Mouse (Mus musculus): ENCODE measurements around the gene Prkca. TPM values are rescaled to one million over a fixed set of nuclear protein-coding genes. Genes with fewer than 3 reads are reported as not detected.
"Not testable (repeated sequence)": the region's sequence is repeated elsewhere in the genome, so short reads cannot be mapped to it uniquely, and the experiment has no call there.

Prkca gene
- total and polyA plus RNA-seq, 3 experiments, result 15.3 to 30.9 (median 19.9) TPM

DNA sequence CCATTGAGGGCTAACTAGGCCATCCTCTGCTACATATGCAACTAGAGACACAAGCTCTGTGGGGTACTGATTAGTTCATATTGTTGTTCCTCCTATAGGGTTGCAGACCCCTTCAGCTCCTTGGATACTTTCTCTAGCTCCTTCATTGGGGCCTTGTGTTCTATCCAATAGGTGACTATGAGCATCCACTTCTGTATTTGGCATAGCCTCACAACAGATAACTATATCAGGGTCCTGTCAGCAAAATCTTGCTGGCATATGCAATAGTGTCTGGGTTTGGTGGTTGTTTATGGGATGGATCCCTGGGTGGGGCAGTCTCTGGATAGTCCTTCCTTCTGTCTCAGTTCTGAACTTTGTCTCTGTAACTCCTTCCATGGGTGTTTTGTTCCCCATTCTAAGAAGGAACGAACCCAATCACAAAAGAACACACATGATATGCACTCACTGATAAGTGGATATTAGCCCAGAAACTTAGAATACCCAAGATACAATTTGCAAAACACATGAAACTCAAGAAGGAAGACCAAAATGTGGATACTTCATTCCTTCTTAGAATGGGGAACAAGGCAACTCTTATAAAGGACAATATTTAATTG, 256.5 kb downstream of the Prkca start:
- H3K27me3 ChIP-seq (ENCODE audit: control insufficient read depth in 1 of 2, insufficient read depth in 2 of 2, low read length in 2 of 2); H3K9ac ChIP-seq (ENCODE audit: control insufficient read depth, low read depth, low read length, poor library complexity, severe bottlenecking); H3K4me3 ChIP-seq (ENCODE audit: control insufficient read depth in 1 of 2, insufficient read depth in 1 of 2, low read depth in 2 of 2, low read length in 2 of 2); H3K9me3 ChIP-seq (replicated peaks; ENCODE audit: insufficient read depth, low read length); H3K79me2 ChIP-seq (ENCODE audit: control insufficient read depth, insufficient read depth, low read length, poor library complexity): not testable (repeated sequence)
- peak; percentile 65 for DNase-seq (ENCODE audit: low read depth, low spot score)
- H3K36me3 ChIP-seq (ENCODE audit: control insufficient read depth in 1 of 2, insufficient read depth in 2 of 2, low read length in 2 of 2), result peaks cover 0 to 32% of the 10 kb centered on the region in 2 experiments; a peak in 2 of 4 replicates
- peak overlapping the region; percentile 67 for H3K27ac ChIP-seq (ENCODE audit: control insufficient read depth, low read depth, low read length)
- TF ChIP-seq TCF12 (IDR thresholded peaks at IDR 0.05; ENCODE audit: low read depth, low read length) (peak; percentile 74), SIN3A (IDR thresholded peaks at IDR 0.05; ENCODE audit: low read length) (0 out of 2 replicates have a peak, but pooled peaks have one; percentile 14), TAL1 (IDR thresholded peaks at IDR 0.05; ENCODE audit: low read length) (peak; percentile 44; the same call in 1 of the 2 replicates), GATA1 (IDR thresholded peaks at IDR 0.05; ENCODE audit: low read depth, low read length) (peak; percentile 61), ETS1 (IDR thresholded peaks at IDR 0.05; ENCODE audit: low read depth, low read length) (0 out of 2 replicates have a peak, but pooled peaks have one; percentile 45), EP300 (IDR thresholded peaks at IDR 0.05; ENCODE audit: low read depth in 1 of 2, low read length in 2 of 2) (peak; percentile 56 to 65)
- H3K4me1 ChIP-seq (ENCODE audit: control insufficient read depth in 1 of 2, insufficient read depth in 2 of 2, low read length in 2 of 2), result peaks cover 17 to 37% of the 10 kb centered on the region in 2 experiments

DNA sequence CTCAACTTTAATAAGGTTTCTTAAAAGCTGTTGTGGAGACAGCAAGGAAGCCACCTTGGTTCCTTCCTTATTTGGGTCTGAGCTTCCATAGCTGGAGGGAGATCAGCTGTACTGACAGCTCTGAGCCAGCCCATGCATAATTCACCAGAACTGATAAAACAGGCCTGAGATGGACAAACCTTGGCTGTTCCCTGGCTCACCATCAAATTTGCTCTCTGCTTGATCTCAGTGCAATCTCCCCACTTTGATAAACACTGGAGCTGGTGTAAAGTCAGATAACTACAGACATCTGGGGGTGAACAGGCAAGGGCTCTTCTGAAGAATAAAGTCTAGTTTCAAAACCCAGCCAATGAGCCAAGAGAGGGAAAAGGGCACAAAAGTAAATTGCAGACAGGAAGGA, 261.1 kb downstream of the Prkca start:
- no peak overlapping the region for H3K9ac ChIP-seq (ENCODE audit: control insufficient read depth, low read depth, low read length, poor library complexity, severe bottlenecking)
- H3K27ac ChIP-seq (ENCODE audit: control insufficient read depth, low read depth, low read length), result peak overlapping the region; percentile 3; the same call in 1 of the 2 replicates
- peak; percentile 40 for DNase-seq (ENCODE audit: low read depth, low spot score)
- H3K36me3 ChIP-seq (ENCODE audit: control insufficient read depth in 1 of 2, insufficient read depth in 2 of 2, low read length in 2 of 2), result peaks cover 0 to 40% of the 10 kb centered on the region in 2 experiments; a peak in 2 of 4 replicates
- H3K9me3 ChIP-seq (replicated peaks; ENCODE audit: insufficient read depth, low read length), result no peaks in the 10 kb centered on the region
- H3K4me3 ChIP-seq (ENCODE audit: control insufficient read depth in 1 of 2, insufficient read depth in 1 of 2, low read depth in 2 of 2, low read length in 2 of 2), result no peak overlapping the region
- no peak for TF ChIP-seq POLR2AphosphoS5 (IDR thresholded peaks at IDR 0.05; ENCODE audit: borderline replicate concordance, low read depth, low read length)
- TF ChIP-seq TCF12 (IDR thresholded peaks at IDR 0.05; ENCODE audit: low read depth, low read length), result peak; percentile 66
- no peak for TF ChIP-seq E2F4 (IDR thresholded peaks at IDR 0.05; ENCODE audit: borderline replicate concordance, low read depth, low read length)
- peak; percentile 62 for TF ChIP-seq GATA1 (IDR thresholded peaks at IDR 0.05; ENCODE audit: low read depth, low read length)
- no peak for TF ChIP-seq POLR2A (IDR thresholded peaks at IDR 0.05; ENCODE audit: control insufficient read depth in 1 of 2, insufficient read depth in 1 of 2, low read depth in 1 of 2, low read length in 2 of 2, poor library complexity in 1 of 2)
- TF ChIP-seq EP300 (IDR thresholded peaks at IDR 0.05; ENCODE audit: low read depth in 1 of 2, low read length in 2 of 2), result peak; percentile 47 to 52; a peak in 2 of 4 replicates
- TF ChIP-seq MEF2A (IDR thresholded peaks at IDR 0.05; ENCODE audit: extremely low read depth, insufficient replicate concordance, low read depth, low read length, poor library complexity, severe bottlenecking), result no peak
- no peak for TF ChIP-seq TBP (IDR thresholded peaks at IDR 0.05; ENCODE audit: low read depth, low read length)
- TF ChIP-seq ETS1 (IDR thresholded peaks at IDR 0.05; ENCODE audit: low read depth, low read length), result peak; percentile 73
- no peak for TF ChIP-seq USF1 (IDR thresholded peaks at IDR 0.05; ENCODE audit: low read depth, low read length)
- TF ChIP-seq CTCF (IDR thresholded peaks at IDR 0.05 in 2 of 3, conservative IDR thresholded peaks at IDR 0.05 in 1 of 3; ENCODE audit: control insufficient read depth in 1 of 3, insufficient read depth in 1 of 3, low read depth in 2 of 3, low read length in 3 of 3, poor library complexity in 1 of 3, severe bottlenecking in 1 of 3), result no peak
- no peak for TF ChIP-seq MXI1 (IDR thresholded peaks at IDR 0.05; ENCODE audit: low read depth, low read length)
- no peak for TF ChIP-seq CHD1 (IDR thresholded peaks at IDR 0.05; ENCODE audit: low read depth, low read length)
- no peak for TF ChIP-seq NELFE (IDR thresholded peaks at IDR 0.05; ENCODE audit: low read depth, low read length)
- no peak for TF ChIP-seq RCOR1 (IDR thresholded peaks at IDR 0.05; ENCODE audit: low read depth, low read length)
- TF ChIP-seq ZNF384 (IDR thresholded peaks at IDR 0.05; ENCODE audit: low read depth, low read length), result no peak
- H3K4me1 ChIP-seq (ENCODE audit: control insufficient read depth in 1 of 2, insufficient read depth in 2 of 2, low read length in 2 of 2), result peaks cover 15 to 41% of the 10 kb centered on the region in 2 experiments
- H3K27me3 ChIP-seq (ENCODE audit: control insufficient read depth in 1 of 2, insufficient read depth in 2 of 2, low read length in 2 of 2), result no peaks in the 10 kb centered on the region
- H3K79me2 ChIP-seq (ENCODE audit: control insufficient read depth, insufficient read depth, low read length, poor library complexity), result no peaks in the 10 kb centered on the region

Measured in MEL (cell line).